Mouse (Mus musculus) thymus, postnatal 25 days (tissue): ENCODE measurements around the gene Samd1.
A peak's percentile ranks its signal among the peaks of the same experiment; 100 is the strongest.

Source experiments
- DNase-seq: peaks from one replicate; pipeline ENCODE4 v3.0.0; 2022

The Samd1 gene

GRCm38 (mm10) chr8:84012499-84013165, 15.2 kb downstream of the Samd1 start:
- DNase-seq = no peak

DNA sequence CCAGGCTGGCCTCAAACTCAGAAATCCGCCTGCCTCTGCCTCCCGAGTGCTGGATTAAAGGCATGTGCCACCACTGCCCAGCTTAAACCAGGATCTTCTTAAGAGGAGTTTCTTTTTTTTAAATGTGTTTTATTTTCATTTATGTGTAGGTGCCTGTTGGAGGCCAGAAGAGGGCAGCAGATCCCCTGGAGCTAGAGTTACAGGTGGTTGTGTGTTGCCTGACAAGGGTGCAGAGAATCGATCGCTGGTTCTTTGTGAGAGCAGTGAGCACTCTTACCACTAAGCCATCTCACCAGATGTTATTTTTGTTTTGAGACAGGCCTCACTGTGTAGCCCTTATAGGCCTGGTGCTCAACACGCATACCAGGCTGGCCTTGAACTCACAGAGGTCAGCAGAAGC, 18.4 kb downstream of the Samd1 start:
- DNase-seq = no peak

DNA sequence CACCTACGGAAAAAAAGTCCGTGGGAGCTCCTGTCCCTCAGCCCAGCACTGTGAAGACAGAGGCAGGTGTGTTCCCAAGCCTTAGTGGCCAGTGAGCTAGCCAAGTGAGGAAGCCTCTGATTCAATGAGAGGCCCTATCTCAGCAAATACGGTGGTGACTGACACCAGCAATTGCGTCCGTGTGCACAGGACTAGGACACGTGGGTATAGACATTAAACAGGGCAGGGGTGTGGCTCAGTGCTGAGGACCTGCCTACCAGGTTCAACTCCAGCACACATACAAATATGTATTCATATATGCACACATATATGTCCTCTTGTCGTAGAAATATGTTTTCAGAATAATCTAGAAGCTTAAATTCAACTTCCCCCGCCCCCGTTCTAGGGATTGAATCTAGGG, 22.3 kb downstream of the Samd1 start:
- DNase-seq = no peak

DNA sequence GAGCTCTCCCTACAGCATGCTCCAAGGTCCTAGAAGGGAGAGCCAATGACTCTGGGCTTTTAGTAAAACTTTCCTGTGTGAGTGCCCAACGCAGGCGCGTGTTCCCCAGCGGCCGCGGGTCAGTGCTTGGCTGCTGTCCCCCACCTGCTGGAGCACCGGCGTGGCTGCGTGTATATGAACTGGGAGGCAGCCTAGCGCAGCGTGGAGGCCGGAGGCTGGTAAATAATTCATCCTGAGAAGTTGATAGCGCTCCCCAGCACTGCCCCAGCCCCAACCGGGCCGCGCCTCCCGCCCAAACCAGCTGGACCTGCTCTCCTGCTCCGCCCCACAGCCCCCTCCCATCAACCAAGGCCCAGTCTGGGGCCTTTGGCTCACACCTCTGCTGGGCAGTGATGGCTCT, 23.6 kb downstream of the Samd1 start, which contains the start of gene Palm3:
TSS of gene Palm3 (plus strand) at position 376 of the 400 bp plus-strand sequence.
- no peak for DNase-seq

- no peak for DNase-seq
These were observed 24.1 kb downstream of the Samd1 start for GRCm38 (mm10) chr8:84021569-84021968.

DNA sequence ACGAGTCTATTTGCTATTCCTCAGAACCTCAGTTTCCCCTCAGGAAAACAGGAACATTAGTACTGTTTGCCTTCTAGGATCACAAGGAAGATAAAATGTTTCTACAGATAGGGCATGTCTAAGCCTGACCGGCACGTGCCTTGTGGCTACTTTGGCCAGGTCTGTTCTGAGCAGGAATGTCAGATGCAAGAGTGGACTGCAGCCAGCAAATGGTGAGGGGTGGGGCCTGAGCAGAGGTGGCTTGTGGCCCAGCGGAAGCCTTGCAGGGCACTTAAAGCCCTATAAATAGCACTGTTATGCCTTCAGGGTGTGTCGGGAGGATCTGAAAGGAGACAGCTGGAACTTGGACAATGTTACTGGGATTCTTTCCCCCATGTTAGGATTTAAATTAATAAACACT, 25.6 kb downstream of the Samd1 start:
- DNase-seq = no peak

DNA sequence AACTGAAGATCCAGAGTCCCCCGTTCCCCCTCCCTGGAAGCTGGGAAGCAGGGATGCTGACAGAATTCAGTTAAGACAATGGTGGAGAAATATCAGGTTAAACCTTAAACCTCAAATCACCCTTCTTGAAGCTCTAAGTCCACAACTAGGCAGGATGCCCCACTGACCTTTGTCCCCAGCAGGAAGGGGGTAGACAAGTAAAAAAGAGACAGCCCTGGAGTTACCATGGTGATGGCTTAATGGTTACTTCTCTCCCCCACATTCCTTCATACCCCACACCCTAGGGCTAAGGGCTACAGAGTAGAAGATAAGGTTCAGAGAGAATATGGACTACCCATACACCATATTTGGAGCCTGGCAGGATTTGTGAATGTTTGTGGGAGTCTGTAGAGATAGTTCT, 26.2 kb downstream of the Samd1 start:
- no peak for DNase-seq

DNA sequence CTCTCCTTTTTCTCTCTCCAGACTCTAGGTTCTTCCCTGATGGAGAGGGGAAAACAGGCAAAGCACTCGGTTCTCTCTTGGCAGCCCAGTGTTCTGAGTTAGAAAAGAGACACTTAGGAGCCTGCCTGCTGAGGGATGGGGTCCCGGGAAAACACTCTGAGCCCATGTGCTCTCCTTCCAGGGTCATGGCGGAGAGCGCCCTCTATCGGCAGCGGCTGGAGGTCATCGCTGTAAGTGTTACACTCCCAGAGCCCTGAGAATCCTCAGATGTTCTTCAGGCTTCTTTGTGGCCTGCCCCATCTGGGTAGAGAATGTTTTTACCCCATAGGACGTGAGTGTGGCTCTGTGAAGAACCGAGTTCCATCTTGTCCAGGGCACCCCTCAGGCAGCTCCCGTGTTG, 26.7 kb downstream of the Samd1 start:
- peak; percentile 75 for DNase-seq

GRCm38 (mm10) chr8:84025863-84026262, 28.4 kb downstream of the Samd1 start:
- DNase-seq = peak; percentile 80

DNA sequence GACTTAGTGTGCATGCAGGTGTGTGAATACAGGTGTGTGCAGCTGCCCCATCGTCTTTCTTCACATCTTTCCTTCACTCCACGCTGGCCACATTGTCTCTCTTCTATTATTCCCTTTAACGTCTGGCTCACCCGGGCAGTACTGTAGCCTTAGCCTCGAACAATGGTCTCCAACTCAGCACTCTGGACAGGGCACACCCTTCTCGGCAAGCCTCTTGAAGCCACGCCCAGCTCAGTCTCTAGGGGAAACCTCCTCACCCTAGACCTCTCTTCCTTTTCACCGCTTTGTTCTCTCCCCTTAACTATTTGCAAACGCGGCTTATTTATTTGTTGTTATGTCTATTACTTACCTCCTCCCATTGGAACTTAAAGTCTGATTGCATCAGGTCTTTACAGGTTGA, 30.0 kb downstream of the Samd1 start:
- DNase-seq = no peak

DNA sequence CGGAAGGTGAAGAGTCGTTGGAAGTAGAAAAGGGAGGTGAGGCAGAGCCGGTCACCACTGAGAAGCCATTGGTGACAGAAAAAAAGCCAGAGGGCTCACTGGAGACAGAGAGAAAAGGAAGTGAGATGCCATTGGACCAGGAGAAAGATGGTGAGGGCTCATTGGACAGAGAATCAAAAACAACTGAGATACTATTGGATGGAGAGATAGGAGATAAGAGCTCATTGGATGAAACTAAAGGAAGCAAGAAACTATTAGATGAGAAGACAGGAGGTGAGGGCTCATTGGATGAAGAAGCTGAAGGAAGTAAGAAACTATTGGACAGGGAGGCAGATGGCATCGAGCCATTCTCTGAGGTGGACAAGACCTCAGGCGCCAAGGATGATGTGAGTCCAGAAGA, 31.8 kb downstream of the Samd1 start:
- DNase-seq = no peak

DNA sequence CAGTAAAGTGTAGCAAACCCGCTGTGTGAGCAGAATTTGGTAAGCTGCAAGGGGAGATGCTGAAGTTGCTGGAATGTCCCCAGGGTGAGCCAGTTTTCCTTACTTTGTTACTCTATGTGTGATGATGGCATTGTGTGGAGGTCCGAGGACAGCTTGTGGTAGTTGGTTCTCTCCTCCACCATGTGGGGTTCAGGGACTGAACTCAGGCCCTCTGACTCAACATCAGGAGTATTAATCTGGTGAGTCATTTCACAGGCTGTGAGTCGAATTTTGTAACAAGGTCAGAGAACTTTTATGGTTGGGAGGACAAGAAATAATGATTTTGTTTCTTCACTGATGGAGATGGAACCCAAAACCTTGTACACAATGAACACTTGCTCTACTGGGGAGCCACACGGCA, 35.3 kb downstream of the Samd1 start:
- no peak for DNase-seq

- DNase-seq = no peak
These were observed 40.5 kb downstream of the Samd1 start for GRCm38 (mm10) chr8:84038015-84038414.

DNA sequence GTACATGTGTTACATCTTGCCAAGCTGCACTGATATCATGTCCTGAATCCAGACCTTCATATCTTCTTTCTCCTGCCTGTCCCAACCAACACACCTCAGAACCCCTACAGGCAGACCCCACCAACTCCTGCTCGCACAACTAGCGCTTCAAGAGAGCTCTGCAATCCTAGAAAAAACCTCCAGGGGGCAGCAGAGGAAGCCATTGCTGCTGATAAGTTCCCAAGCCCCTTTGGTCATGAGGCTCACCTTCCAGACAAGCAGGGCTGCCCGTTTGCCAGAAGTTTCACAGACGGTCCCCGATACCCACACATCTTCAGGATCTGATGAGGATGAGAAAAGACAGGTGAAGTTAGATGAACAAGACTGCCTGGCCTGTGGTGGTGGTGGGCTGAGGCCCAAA, 41.6 kb downstream of the Samd1 start:
- DNase-seq = peak; percentile 83

GRCm38 (mm10) chr8:84042066-84042947, 44.8 kb downstream of the Samd1 start, which contains the start of gene Il27ra:
TSS of gene Il27ra (minus strand) at chr8:84042589.
- peak; percentile 83 for DNase-seq

- DNase-seq = no peak
These were observed 45.5 kb downstream of the Samd1 start for GRCm38 (mm10) chr8:84042948-84043342.

DNA sequence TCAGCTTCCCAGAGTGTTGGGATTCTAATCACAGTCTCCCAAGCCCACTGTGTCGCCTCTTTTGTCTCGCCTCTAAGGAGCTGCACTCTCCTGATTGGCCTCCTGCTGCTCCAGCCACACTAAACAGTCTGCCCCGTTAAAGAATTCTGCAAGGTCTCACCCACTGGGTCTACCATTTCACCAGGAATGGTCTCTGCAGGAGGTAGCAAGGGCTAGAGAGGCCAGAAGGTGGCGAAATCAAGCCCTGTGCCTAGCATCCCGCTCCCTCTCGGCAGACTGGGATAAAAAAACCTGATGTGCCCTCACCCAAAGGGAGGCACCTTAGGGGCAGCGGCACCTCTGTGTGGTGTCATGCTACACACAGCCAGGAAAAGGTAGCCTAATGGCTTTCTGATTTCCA, 46.6 kb downstream of the Samd1 start:
- DNase-seq = no peak

GRCm38 (mm10) chr8:84044900-84045299, 47.4 kb downstream of the Samd1 start, which contains the start of gene Rln3:
TSS of gene Rln3 (minus strand) at chr8:84045000.
- no peak for DNase-seq

DNA sequence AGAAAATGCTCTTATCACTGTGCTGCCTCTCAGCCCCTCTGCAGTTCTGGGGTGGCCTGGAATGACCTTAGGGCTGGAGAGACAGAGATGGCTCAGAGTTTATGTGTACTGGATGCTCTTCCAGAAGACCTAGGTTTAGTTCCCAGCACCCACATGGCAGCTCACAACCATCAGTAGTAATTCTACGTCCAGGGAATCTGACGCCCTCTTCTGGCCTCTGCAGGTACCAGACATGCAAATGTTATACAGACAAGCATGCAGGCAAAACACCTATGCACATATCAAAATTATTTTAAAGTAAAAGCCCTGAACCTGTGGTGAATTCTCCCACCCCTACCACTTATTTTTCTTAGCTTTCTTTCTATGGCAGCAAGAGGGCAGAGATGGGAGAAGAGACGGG, 49.0 kb downstream of the Samd1 start:
- no peak for DNase-seq

DNA sequence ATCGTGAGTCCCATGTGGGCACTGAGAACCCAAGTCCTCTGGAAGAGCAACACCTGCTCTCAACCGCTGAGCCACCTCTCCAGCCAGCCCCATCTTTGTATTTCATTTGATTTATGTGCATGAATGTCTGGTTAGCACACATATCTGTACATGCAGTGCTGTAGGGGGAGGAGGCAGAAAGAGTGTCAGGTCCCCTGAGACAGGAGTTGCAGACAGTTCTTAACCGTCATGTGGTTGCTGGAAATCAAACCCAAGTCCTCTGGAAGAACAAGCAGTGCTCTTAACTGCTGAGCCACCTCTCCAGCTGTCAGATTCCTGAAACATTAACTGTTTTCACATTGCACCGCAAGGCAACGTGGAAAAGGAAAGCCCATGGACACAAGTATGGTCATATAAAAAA, 50.7 kb downstream of the Samd1 start:
- no peak for DNase-seq
